Mouse (Mus musculus): Measurements from ENCODE around the gene Gramd4.

Gramd4 gene

GRCm38 (mm10) chr15:86071166-86071565, 13.7 kb downstream of the Gramd4 start:
- no peak for DNase-seq (ENCODE audit: low read depth)

- DNase-seq (ENCODE audit: low read depth), result no peak
Observed at GRCm38 (mm10) chr15:86074171-86074937, 16.9 kb downstream of the Gramd4 start.

- no peak for DNase-seq (ENCODE audit: low read depth)
Observed at GRCm38 (mm10) chr15:86075305-86076047, 18.0 kb downstream of the Gramd4 start.

DNA sequence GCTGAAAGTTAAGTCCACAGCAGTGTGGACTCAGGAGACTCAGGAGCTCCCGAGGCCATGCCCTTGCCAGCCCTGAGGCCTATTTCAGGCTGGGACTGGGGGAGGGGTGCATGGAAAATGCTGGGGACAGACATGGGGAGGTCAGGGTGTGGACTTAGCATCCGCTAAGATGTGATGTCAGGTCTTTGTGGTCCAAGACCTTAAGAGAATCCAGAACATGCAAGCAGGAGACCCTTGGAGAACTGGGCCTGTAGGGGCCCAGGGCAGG, 18.5 kb downstream of the Gramd4 start:
- no peak for DNase-seq (ENCODE audit: low read depth)

- no peak for DNase-seq (ENCODE audit: low read depth)
Observed at GRCm38 (mm10) chr15:86076378-86076777, 18.9 kb downstream of the Gramd4 start.

GRCm38 (mm10) chr15:86077934-86078333, 20.4 kb downstream of the Gramd4 start:
- no peak for DNase-seq (ENCODE audit: low read depth)

GRCm38 (mm10) chr15:86078481-86079216, 21.2 kb downstream of the Gramd4 start:
- no peak for DNase-seq (ENCODE audit: low read depth)

DNA sequence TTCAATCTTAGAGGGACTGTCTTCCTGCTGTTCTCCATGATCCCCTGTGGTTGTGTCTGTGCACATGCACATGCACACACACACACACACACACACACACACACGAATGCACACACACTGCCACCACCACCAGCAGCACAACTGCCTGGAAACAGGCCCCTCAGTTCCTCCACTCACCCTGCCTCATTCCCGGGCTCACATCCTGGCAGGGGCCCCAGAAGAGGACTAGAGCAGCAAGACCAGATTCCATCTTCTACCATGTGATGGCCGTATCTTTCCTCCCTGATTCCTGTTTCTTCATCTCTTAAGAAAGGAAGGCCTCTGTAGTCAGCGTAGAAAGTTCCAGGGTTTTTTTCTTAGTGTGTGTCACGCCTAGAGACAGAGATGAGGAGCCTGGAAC, 22.0 kb downstream of the Gramd4 start:
- DNase-seq (ENCODE audit: low read depth), result no peak

GRCm38 (mm10) chr15:86079876-86080275, 22.4 kb downstream of the Gramd4 start:
- no peak for DNase-seq (ENCODE audit: low read depth)

- no peak for DNase-seq (ENCODE audit: low read depth)
Observed at GRCm38 (mm10) chr15:86080408-86080807, 22.9 kb downstream of the Gramd4 start.

DNA sequence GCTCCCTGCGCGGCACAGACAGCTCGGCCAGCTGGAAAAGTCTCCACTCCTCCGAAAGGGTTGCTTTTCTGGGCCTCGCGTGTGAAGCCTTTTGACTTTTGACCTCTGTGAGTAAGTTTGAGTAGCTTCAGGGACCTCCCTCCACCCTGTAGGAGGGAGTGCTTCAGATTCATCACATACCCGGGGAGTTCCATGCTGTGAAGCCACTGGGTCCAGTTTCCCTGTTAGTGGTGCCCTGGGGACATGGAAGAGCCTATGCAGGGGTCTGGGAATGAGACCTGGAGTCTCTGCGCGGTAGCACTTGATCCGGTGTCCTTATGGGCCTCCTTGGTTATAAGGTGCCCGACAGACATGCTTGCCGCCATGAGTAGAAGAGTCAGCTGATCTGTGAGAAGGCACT, 24.2 kb downstream of the Gramd4 start:
- no peak for DNase-seq (ENCODE audit: low read depth)

GRCm38 (mm10) chr15:86082551-86082961, 25.1 kb downstream of the Gramd4 start:
- no peak for DNase-seq (ENCODE audit: low read depth)

DNA sequence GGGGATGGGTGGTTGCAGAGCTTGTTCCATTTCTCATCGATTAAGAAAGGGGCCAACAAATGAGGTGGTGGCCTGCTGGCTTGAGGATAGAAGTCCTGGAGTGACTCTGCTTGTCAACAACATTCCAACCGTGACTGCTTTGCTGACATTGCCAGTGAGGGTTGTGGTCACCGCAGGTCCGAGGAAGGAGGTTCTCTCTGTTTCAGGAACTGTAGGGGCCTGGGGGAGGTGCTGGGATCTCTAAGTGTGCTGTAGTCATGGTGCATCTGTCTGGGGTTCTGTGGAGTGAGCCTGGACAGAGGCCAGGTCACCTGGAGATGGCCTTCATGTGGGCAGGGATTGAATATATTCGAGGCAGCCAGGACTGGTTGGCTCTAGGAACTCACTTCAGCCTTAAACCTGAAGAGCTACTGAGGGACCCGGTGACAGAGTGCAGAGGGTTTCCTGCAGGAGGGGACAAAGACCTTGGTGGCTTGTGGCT, 25.8 kb downstream of the Gramd4 start:
- DNase-seq (ENCODE audit: low read depth), result peak; percentile 36

- peak; percentile 76 for DNase-seq (ENCODE audit: low read depth)
Observed at GRCm38 (mm10) chr15:86085301-86086225, 28.1 kb downstream of the Gramd4 start.

- DNase-seq (ENCODE audit: low read depth), result no peak
Observed at GRCm38 (mm10) chr15:86086291-86086706, 28.8 kb downstream of the Gramd4 start.

- DNase-seq (ENCODE audit: low read depth), result no peak
Observed at GRCm38 (mm10) chr15:86087591-86088149, 30.2 kb downstream of the Gramd4 start.

DNA sequence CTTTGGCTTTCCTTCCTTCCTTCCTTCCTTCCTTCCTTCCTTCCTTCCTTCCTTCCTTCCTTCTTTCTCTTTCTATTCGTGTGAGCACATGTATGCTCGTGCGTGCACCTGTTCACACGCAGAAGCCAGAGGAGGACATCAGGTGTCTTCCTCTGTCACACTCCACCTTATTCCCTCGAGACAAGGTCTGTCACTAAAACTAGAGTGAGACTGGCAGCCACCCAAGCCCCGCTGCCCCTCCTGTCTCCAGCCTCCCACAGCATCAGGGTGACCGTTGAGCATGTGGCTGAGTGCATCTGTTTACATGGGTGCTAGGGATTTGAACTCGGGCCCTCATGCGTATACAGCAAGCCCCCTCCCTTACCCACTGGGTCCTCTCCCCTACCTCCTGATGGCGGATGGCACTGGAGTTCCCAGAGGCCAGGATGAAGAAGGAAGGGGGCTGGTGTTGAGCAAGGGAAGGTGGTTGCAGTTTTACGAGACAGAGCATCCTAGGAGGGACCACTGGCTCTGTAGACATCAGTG, 30.8 kb downstream of the Gramd4 start:
- no peak for DNase-seq (ENCODE audit: low read depth)

GRCm38 (mm10) chr15:86089091-86089744, 31.7 kb downstream of the Gramd4 start:
- no peak for DNase-seq (ENCODE audit: low read depth)

GRCm38 (mm10) chr15:86089991-86090529, 32.6 kb downstream of the Gramd4 start:
- DNase-seq (ENCODE audit: low read depth), result peak; percentile 96

- DNase-seq (ENCODE audit: low read depth), result no peak
Observed at GRCm38 (mm10) chr15:86090578-86090977, 33.1 kb downstream of the Gramd4 start.

Measured in fibroblast of lung, adult 2 months (primary cell).